Mouse (Mus musculus) layer of hippocampus, adult 11-12 months (tissue): ENCODE data around the gene Crisp1.

Experiments
- DNase-seq: peaks from one replicate; pipeline ENCODE4 v3.0.0; 2022; ENCODE audit warnings: low spot score

Gene Crisp1

DNA sequence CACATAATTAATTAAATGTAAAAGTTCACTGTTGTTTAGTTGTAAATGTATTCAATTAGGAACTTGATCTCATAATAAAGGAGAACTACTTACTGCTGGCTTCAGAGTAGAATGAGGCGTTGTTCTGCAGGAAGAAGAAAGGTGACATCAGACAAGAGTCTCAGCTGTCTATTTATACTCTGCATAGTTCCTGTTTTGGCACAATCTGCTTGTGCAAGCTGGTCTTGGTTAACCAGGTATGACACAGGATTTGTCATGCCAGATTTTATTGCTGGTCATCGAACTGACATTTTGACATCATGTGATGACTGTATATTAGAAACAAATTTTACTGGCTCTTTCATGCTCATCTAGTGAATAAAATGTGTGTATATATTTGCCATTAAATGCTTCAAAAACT, at the start of gene Crisp1:
Crisp1 (minus strand) TSS at position 146 of the 400 bp plus-strand sequence.
- no peak for DNase-seq

- DNase-seq: no peak
Measured at GRCm38 (mm10) chr17:40342497-40343009, 23.5 kb upstream of the Crisp1 start.

GRCm38 (mm10) chr17:40285435-40285834, 33.6 kb downstream of the Crisp1 start:
- DNase-seq: no peak

- DNase-seq: no peak
Measured at GRCm38 (mm10) chr17:40275519-40275918, 43.5 kb downstream of the Crisp1 start.

DNA sequence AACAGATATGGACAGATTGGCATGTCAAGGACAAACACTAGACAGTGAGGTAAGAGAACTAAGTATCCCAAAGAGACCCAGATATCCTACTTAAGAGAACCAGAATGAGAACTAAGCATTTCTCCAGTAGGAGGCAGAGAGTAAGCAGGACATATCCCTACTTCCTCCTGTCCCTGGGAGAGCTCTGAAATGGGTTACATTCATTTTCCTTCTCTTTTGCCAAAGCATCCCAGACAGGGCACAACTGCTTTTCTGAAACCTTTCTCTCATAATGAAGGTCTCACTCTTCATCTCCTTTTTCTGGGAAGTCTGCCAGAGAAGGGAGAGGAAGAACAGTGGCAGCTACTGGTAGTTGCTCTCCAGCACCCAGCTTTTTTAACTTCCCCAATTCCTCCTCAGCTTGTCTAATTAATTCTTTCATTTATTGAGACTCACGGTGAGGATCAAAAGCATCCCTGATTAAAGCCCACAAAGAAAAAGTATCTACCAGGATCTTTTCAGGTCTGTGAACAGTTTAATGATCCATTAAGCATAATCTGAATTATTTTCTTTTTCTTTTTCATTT, 44.0 kb downstream of the Crisp1 start:
- DNase-seq: no peak

- no peak for DNase-seq
Measured at GRCm38 (mm10) chr17:40252487-40252886, 66.5 kb downstream of the Crisp1 start.
